Mouse (Mus musculus): ENCODE measurements at regions not wholly inside any gene's neighbourhood (a gene's known extent, or its start where the extent isn't known, plus 50 kb on each side); places are given as distances from the start of the nearest gene placed in this dataset.

GRCm38 (mm10) chr12:14005991-14006390 is 145.9 kb downstream of the Fam84a start:
- no peak for TF ChIP-seq CTCF (IDR thresholded peaks at IDR 0.05; ENCODE audit: low read depth, low read length)
- TF ChIP-seq POLR2A (IDR thresholded peaks at IDR 0.05; ENCODE audit: borderline replicate concordance, low read depth, low read length), result no peak
